Comparison of ENCODE assay signal across 7 mouse cellular contexts in genomic region chr15:99819621-99820279, GRCm38 (mm10). TPM values are rescaled to one million over a fixed set of nuclear protein-coding genes. Genes with fewer than 3 reads are reported as not detected.
DNase-seq lines count a peak whose midpoint lies in the region; ATAC-seq and TF ChIP-seq lines count a peak whose summit lies in the region.

No protein-coding gene starts in this region.

- H3K4me2 ChIP-seq in limb, embryonic 14.5 days (replicated peaks; ENCODE audit: low read depth, low read length, severe bottlenecking), result peak overlapping the region; percentile 70
- peak overlapping the region; percentile 29 for H3K4me2 ChIP-seq in midbrain, embryonic 15.5 days

- H3K27me3 ChIP-seq in limb, embryonic 14.5 days (ENCODE audit: control insufficient read depth, insufficient read depth, low read length), result no peaks in the 10 kb centered on the region
- no peaks in the 10 kb centered on the region for H3K27me3 ChIP-seq in midbrain, embryonic 15.5 days (replicated peaks)

- H3K36me3 ChIP-seq in limb, embryonic 14.5 days (ENCODE audit: control insufficient read depth, insufficient read depth, low read length), result peaks cover 15% of the 10 kb centered on the region
- H3K36me3 ChIP-seq in midbrain, embryonic 15.5 days (replicated peaks), result no peaks in the 10 kb centered on the region

- peak; percentile 85; the same call in 1 of the 2 replicates for TF ChIP-seq POLR2A in limb, embryonic 14.5 days (IDR thresholded peaks at IDR 0.05; ENCODE audit: borderline replicate concordance, extremely low read depth, insufficient read depth, insufficient read length)

- peak overlapping the region; percentile 64 for H3K4me3 ChIP-seq in limb, embryonic 14.5 days (replicated peaks; ENCODE audit: low read length)
- 0 out of 2 replicates have a peak overlapping the region, but pooled peaks have one; percentile 1 for H3K4me3 ChIP-seq in midbrain, embryonic 15.5 days

- peak; percentile 55 for DNase-seq in adrenal gland, postnatal 10 days
- peak; percentile 67 for DNase-seq in fibroblast of lung, adult 2 months (ENCODE audit: low read depth)
- peak; percentile 72 to 78 for DNase-seq in heart, postnatal 10 days
- peak; percentile 77 for DNase-seq in limb, embryonic 14.5 days (ENCODE audit: low spot score)
- DNase-seq in natural killer cell, adult 2 months (ENCODE audit: low spot score in 2 of 2), result no peak
- DNase-seq in right cerebral cortex, postnatal 14 days, result no peak

- H3K4me1 ChIP-seq in limb, embryonic 14.5 days (ENCODE audit: control insufficient read depth, insufficient read depth, low read length), result peaks cover 10% of the 10 kb centered on the region
- peaks cover 23% of the 10 kb centered on the region for H3K4me1 ChIP-seq in midbrain, embryonic 15.5 days

- peak overlapping the region; percentile 80 for H3K9ac ChIP-seq in limb, embryonic 14.5 days (ENCODE audit: low read depth, low read length, severe bottlenecking)
- no peak overlapping the region for H3K9ac ChIP-seq in midbrain, embryonic 15.5 days

- WGBS in limb, embryonic 14.5 days, result 2% methylated on average over 14 of the region's 14 CpGs
- 72% methylated on average over 14 of the region's 14 CpGs for WGBS in midbrain, embryonic 15.5 days

- intact Hi-C loops in heart, postnatal 10 days (cut with DNase I), result no loop called here

- peak; percentile 55 for ATAC-seq in limb, embryonic 14.5 days (ENCODE audit: low FRiP score, low read depth)
- no peak for ATAC-seq in midbrain, embryonic 15.5 days (replicated peaks)

- no peaks in the 10 kb centered on the region for H3K9me3 ChIP-seq in limb, embryonic 14.5 days (ENCODE audit: control insufficient read depth, low read length)
- no peaks in the 10 kb centered on the region for H3K9me3 ChIP-seq in midbrain, embryonic 15.5 days

- peak overlapping the region; percentile 98 for H3K27ac ChIP-seq in limb, embryonic 14.5 days (replicated peaks; ENCODE audit: low read depth, low read length)
- H3K27ac ChIP-seq in midbrain, embryonic 15.5 days, result peak overlapping the region; percentile 77

RNA-seq across cellular contexts. Expression of gene Cers5, which starts 47.1 kb away (rescaled TPM):
- total RNA-seq in adrenal gland, postnatal 10 days (2021), result 10 to 100 TPM; 35.9 to 41.6 TPM
- 10 to 100 TPM; 26.4 to 28.1 TPM for total RNA-seq in heart, postnatal 10 days (2021)
- 75.1 and 89.2 TPM in 2 replicates for polyA plus RNA-seq in limb, embryonic 14.5 days (2012; rRNA removed)
- polyA plus RNA-seq in limb, embryonic 14.5 days (2014; fragmentation: Nextera tagmentation; extraction: Ambion mirVana), result 84.9 and 85.8 TPM in 2 replicates
- 77.3 and 79.9 TPM in 2 replicates for polyA plus RNA-seq in midbrain, embryonic 15.5 days (2015; fragmentation: Nextera tagmentation; extraction: Ambion mirVana)

RNA-seq across cellular contexts. Expression of gene Lima1, which starts 55.5 kb away (rescaled TPM):
- 10 to 100 TPM; 37.7 to 39.7 TPM for total RNA-seq in adrenal gland, postnatal 10 days (2021)
- total RNA-seq in heart, postnatal 10 days (2021), result 10 to 100 TPM; 27.9 to 32.8 TPM
- 65.9 and 81.2 TPM in 2 replicates for polyA plus RNA-seq in limb, embryonic 14.5 days (2012; rRNA removed)
- 76.0 and 87.3 TPM in 2 replicates for polyA plus RNA-seq in limb, embryonic 14.5 days (2014; fragmentation: Nextera tagmentation; extraction: Ambion mirVana)
- 13.9 and 14.2 TPM in 2 replicates for polyA plus RNA-seq in midbrain, embryonic 15.5 days (2015; fragmentation: Nextera tagmentation; extraction: Ambion mirVana)

Comparison
In these comparisons a context has a peak if more than half of its experiments do, and no peak if none do; other contexts are left out.
1. DNase-seq: peak in adrenal gland, postnatal 10 days (single experiment), fibroblast of lung, adult 2 months (single experiment), heart, postnatal 10 days (2 of 2) and limb, embryonic 14.5 days (single experiment); none in natural killer cell, adult 2 months (0 of 2) and right cerebral cortex, postnatal 14 days (single experiment).